Mouse (Mus musculus): ENCODE results near the gene Ube2f.

Ube2f gene

DNA sequence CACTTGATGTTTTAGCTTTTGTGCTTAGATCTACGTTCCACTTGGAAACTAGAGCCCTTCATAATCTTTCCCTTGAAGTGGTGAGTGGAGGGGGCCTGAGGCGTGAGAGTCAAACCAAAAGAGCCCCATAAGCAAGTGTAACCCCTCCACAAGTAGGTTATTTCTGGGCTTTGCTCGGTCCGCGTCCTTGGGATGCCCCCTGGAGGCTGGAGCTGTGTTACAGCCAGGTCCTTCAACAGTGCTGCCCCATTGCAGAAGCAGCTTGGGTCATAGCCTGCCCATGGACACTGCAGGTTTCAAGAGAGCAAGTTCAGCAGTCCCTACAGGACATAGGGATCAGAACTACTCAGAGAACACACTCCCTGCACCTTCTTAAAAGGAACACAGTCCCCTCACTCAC lies 11.0 kb upstream of the Ube2f start:
- peak; percentile 85 for DNase-seq

DNA sequence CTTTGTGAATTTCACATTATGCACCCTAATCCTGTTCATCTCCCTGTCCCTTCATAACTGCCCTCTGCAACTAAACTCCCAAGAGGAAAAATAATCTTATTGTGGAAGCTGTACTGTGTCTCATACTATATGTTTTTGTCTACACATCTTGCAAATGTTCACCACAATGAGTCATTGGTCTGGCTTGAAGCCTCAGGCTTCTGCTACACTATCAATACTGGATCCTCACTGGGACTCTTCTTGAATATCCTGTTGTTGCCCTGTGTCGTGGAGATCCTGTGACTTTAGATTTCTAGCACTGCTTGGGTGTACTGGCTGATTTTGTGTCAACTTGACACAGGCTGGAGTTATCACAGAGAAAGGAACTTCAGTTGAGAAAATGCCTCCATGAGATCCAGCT lies 10.3 kb upstream of the Ube2f start:
- DNase-seq = no peak

DNA sequence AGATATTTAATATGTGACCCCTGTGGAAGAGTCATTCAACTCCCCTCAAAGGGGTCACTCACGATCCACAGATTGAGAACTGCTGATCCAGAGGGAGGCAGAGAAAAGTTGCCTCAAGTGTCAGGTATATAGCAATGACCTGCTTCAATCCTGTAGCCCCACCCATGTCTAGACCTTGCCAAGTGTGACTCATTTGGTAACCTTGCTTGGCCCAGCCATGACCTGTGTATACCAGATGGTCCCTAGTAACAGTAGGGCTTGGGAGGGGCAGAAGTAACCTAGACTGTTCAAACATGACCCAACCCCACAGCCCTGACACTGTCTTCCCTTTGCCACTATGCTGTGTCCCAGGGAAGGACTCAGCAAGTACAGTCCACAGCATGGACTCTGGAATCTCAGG lies 9.4 kb upstream of the Ube2f start:
- no peak for DNase-seq

DNA sequence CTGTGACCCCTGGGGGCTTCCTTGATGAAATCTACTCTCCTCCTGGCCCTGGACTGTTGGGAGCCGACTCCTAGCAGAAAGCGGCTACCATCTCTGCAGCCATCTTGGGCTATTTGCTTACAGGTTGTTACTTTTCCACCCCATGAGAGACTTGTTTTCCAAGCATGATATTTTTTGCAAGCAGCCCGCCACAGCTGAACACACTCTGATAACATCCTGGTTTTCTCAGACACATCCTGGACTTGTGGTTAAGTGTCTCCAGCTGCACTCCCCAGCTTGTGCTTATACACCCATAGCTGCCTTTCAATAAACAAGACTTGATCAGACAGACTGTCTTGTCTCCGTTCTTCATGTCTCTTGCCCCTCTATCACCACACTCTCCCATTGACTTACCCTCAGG lies 8.9 kb upstream of the Ube2f start:
- peak; percentile 37 for DNase-seq

DNA sequence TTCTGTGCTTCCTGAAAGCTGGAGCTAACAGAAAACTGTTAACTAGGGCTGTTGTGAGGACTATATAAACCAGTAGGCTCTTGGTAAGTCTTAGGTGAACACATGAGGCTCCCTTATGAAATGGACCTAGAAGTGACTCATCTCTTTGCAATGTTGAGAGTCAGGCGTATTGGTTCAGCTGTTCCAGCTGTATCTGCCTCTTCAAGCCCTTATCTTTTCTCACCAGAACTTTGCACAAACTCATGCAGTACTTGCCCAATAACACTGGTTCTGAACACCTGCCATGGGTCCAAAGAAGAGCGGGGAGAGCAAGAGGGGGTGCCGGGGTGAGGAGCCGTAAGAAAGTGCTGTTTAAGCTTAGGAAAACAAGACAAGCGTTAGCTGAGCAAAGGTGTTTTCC lies 1.9 kb upstream of the Ube2f start:
- DNase-seq = no peak

DNA sequence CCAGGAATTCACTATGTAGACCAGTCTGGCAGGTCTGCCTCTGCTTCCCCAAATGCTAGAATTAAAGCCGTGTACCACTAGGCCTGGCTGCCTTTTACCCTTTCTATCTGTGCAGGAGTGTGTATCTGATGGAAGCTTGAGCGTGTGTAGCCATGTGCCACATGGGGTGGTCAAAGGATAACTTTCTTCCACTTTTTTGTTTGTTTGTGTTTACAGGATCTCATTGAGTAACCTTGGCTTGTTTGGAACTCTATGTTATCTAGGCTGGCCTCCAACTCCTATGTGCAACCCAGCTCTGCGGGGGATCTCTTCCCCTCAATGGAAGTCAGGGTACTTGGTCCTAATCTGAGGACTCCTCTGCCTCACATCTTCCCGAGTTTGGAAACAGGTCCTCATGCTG lies 1.1 kb upstream of the Ube2f start:
- no peak for DNase-seq

- DNase-seq = peak; percentile 62
Observed at GRCm38 (mm10) chr1:91250415-91251147, 477 bp downstream of the Ube2f start.

DNA sequence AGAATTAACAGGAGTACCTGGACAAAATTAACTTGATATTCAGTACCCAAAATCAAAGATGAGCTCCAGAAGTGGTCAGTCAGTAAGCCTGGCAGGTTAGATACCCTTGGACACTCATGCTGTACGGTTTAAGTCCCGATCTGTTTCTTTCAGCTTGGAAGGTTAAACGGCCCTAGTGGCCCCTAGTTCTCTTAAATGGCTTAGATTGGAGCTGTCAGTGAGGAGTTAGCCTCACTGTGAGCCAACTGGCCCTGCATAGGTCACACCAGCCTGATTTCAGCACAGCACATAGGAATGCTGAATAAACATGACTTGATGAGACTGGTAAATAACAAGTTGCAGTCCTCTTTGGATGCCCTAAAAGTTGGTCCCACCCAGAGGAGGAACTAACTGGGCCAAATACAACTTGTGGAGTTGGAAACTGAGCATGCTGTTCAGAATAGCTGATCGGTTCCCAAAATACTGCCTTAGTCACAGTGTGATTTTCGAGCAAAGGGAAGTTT lies 1.1 kb downstream of the Ube2f start:
- no peak for DNase-seq

DNA sequence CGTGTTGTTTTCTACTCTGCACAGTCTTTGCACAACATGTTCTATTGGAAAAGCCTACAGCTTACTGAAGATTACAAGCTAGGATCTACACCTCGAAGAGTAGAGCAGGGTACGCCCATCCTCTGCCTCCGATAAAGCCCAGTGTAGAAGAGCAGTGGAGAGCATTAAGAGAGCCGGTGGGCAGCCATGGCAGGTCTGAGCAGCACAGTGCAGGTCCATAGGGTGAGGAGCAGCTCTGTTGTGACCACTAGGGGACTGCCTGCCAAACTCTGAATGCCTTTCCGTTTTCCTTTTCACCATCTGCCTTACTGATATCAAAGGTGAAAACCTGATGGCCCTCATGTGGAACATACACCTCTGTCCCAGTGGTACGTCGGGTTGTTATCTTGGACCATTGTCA lies 1.8 kb downstream of the Ube2f start:
- no peak for DNase-seq

- no peak for DNase-seq
Observed at GRCm38 (mm10) chr1:91257918-91258317, 7.8 kb downstream of the Ube2f start.

GRCm38 (mm10) chr1:91259794-91260193 lies 9.7 kb downstream of the Ube2f start:
- no peak for DNase-seq

GRCm38 (mm10) chr1:91262508-91262907 lies 12.4 kb downstream of the Ube2f start:
- DNase-seq = no peak

DNA sequence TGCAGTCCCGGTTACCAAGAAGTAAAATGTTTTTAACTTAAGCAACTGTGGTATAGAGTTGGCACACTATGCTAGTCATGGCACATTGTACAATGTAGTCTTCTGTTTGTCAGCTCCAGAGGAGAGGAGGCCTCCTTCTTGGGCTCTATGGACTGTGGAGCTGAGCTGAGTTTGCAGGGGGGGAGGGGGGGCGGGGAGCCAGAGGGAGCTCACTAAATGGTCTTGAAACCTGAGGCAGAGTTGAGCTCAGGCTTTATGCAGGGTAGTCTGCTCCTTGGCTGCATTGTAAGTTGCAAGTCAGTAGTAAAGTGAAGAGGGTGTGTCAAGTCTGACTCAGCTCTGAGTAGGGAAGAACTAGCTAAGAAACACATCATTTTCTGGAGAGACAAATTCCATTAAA lies 22.2 kb downstream of the Ube2f start:
- no peak for DNase-seq

DNA sequence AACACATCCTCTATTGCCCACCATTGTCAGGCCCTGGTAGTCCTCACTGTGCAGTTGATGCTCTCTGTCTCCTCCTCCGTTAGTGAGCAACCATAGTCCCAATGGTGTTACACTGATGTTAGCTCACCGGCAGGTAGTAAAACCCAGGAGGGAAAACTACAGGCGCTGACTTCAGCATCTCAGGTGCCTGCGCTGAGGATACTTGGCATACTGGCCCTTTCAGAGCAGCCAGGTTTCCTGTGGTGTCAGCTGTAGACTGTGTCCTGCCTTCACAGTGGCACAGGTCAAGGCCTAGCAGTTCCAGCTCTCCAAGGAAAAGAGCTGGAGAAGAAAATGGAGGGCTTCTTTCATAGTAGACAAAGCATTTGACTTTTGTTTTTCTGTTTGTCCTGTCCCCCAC lies 26.5 kb downstream of the Ube2f start:
- DNase-seq = no peak

DNA sequence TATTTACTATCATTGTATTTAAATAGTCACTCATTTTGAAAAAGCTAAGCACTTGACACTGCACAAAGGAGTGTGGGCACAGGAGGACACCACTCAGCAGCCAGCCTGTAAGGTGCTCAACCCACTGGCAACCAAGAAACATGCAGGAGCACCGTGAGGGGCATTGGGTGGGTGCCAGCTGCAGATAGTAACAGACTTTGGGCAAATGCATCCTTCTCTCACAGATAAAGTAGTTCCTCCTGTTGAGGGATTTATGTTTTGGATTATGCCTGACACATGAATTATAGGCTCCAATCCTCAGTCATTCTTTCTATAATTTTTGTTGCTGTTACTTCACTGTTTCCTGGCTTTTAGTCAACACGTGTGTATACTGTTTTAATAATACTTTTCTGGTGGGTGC lies 27.4 kb downstream of the Ube2f start:
- DNase-seq = no peak

GRCm38 (mm10) chr1:91278410-91279119 lies 28.5 kb downstream of the Ube2f start:
- DNase-seq = no peak

GRCm38 (mm10) chr1:91279126-91279525 lies 29.0 kb downstream of the Ube2f start:
- no peak for DNase-seq

DNA sequence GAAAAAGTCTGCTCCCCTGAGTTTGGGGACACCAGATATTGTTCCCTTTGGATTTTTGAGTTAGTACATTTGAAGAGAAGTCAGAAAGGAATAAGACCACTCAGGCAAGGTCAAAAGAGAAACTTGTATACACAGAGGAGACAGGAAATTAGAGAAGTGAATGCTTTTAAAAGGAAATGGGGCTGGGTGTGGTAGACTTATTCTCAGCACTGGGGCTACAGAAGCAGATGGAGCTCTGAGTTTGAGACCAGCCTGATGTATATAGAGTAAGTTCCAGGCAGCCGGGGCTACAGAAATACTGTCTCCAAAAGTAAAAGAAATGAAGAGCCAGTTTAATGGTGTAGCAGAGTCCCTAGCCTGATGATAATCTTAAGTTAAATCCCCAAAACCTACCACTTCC lies 32.5 kb downstream of the Ube2f start:
- DNase-seq = no peak

GRCm38 (mm10) chr1:91289375-91289774 lies 39.3 kb downstream of the Ube2f start:
- DNase-seq = no peak

DNA sequence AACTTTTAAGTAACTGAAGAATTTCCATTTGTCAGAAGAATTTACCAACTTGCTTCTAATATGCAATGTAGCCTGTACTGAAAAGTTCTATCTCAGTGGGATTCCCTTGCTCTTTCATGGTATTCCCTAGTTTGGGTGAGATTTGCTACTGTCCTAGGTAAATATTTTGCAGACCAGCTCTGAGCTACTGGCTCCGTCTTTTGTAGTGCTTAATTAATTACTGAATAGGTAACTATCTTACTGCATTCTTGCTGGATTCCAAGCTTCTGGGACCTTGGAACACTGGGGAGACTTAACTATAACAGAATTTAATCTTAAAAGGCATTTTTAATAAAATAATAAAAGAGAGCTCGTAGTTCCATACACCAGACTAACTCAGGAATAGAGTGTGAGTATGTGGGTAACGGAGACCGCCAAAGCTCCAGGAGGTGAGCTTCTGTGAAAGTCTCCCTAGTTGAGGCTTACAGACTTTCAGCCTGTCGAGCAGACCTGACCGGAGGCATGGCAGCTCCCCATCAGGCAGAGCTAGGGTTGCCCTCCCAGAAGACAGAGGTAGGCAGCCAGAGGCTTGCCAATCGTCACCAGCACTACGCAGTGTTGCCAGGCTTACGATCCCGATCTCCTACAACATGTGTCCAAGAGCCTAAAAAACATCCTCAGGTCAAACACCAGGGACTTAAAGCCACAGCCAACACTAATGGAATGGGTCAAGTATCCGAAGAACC lies 42.2 kb downstream of the Ube2f start:
- DNase-seq = no peak

- no peak for DNase-seq
Observed at GRCm38 (mm10) chr1:91295544-91295943, 45.4 kb downstream of the Ube2f start.

GRCm38 (mm10) chr1:91297799-91298744 lies 48.0 kb downstream of the Ube2f start, which contains the start of gene Scly:
Scly (plus strand) TSS chr1:91298338.
- peak; percentile 93 for DNase-seq

All from thymus, postnatal 4 days (tissue).